Mouse (Mus musculus) lung, adult 2 months (tissue): ENCODE data around the gene Fat3.

Experiments
- CTCF ChIP-seq: fragments of 200-500 bp; IDR thresholded peaks from 2 replicates; pipeline ENCODE4 v1.5.1; 2011; ENCODE audit warnings: mild to moderate bottlenecking, low read length, control low read depth; ENCODE audit not compliant: insufficient read depth
- POLR2A ChIP-seq: fragments of 200-500 bp; IDR thresholded peaks from 2 replicates; pipeline ENCODE4 v1.6.1; 2011; ENCODE audit warnings: low read depth, mild to moderate bottlenecking, control low read depth, low read length, borderline replicate concordance; ENCODE audit errors: extremely low read depth

DNA sequence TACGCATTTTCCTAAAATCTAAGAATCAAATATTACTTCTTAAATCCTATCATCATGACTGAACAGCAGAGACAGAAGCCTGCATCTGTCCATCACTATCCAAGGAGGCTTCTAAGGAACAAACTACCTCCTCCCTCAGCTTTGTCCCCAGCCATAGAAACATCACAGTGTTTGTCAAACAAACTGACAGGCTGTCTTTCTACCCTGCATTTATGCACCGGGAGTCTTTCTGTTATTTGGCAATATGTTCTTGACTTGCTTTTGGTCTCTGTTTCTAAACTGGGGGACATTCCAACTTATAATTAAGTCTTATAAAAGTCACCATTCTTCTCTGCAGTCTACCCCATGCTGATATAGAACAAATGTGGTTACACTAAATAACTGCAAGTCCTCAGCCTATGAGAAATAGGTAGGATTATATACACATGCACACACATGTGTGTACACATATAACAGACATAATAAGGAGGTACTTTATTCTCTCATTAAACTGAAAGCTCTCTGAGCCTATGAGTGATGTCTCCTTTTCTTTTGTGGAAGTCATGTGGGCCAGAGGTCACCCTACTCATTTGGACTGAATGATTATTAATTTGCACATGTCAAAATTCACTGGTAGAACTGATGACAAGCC lies 244.4 kb downstream of the Fat3 start:
- no peak for TF ChIP-seq CTCF
- TF ChIP-seq POLR2A: no peak
